Mouse (Mus musculus) erythroblast, adult 5-6 weeks (primary cell): Measurements from ENCODE around the gene Caprin1. TPM values are rescaled to one million over a fixed set of nuclear protein-coding genes. Genes with fewer than 3 reads are reported as not detected.

ENCODE experiments used
- ATAC-seq: replicated peaks from 2 replicates; pipeline ENCODE4 v1.8.0; 2016; ENCODE audit warnings: moderate number of reproducible peaks, mild to moderate bottlenecking, moderate TSS enrichment, inconsistent platforms; ENCODE audit not compliant: poor library complexity, low FRiP score, severe bottlenecking
- total RNA-seq, 2 experiments: library from RNA; stranded (forward) in 1 of 2; stranded (reverse) in 1 of 2; fragments of 150-400 nt in 1 of 2; fragments of 200-764, 138-1000 nt in 1 of 2; gene quantifications; 2 replicates each; pipeline versions ENCODE4 v1.2.3 to v1.2.4; 2015 to 2017; ENCODE audit warnings: low replicate concordance in 2 of 2

Caprin1 gene
- total RNA-seq, 2 experiments from 2014 or later: 103 to 109 TPM

GRCm38 (mm10) chr2:103743988-103744387 is 53.5 kb downstream of the Caprin1 start:
- peak; percentile 67; the same call in 1 of the 2 replicates for ATAC-seq

DNA sequence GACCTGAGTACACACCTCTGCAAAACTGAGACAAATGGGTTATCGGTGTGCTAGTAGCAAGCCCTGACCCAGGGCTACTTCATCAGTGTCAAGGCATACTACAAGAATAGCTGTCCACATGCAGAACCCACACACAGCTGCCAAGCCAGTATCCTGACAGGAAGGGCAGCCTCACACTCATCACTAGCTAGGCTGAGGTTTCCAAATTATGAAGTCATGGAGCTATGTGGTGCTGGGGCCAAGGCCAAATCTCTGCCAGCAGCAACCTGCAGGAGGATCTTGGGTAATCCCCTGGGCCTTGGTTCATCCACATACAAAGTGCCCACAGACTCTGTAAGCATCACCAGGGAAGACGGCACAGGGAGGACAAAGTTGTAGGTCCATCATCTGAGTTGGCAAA is 53.9 kb downstream of the Caprin1 start:
- ATAC-seq: no peak

DNA sequence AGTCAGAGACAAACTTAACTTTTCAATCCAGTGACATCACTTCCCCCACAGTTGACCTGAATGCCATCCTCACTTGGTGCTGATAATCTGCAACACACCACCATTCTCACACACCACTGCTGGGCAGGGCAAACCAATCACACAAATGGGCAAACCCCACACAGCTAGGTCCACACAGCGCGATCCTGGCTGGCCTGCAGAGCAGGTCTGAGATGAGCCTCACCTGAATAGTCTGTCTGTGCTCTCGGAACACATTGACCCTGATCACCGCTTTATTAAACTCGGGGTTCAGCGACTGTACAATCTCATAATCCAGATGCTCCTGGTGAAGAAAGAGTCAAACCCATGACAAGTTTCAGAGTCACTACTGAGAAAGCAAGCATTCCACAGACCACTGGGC is 54.6 kb downstream of the Caprin1 start:
- ATAC-seq: no peak

GRCm38 (mm10) chr2:103731423-103731822 is 66.0 kb downstream of the Caprin1 start:
- no peak for ATAC-seq

- no peak for ATAC-seq
Observed at GRCm38 (mm10) chr2:103730999-103731398, 66.5 kb downstream of the Caprin1 start.

DNA sequence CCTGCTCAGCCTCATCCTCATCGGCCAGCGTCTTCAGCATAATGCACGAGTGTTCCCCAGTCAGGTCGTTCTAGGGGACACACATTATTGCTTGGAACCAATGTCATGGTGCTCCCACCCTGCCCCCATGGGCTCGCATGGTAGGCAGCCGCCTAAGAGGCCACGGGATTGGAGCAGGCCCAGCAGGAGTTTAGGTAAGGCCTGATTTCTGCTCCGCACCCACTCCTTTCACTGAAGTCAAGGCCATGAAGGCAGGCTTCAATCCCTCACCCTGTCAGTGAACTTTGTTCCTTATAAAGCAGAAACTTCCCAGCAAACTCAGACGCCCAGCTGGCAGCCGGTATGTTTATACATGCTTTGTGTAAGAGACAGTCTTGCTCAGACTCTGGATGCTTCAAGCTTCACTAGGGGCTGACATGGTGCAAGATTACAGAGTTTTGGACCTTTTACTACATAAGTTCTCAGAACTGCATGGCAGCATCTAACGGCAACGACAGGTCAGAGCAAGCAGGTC is 69.4 kb downstream of the Caprin1 start:
- no peak for ATAC-seq

DNA sequence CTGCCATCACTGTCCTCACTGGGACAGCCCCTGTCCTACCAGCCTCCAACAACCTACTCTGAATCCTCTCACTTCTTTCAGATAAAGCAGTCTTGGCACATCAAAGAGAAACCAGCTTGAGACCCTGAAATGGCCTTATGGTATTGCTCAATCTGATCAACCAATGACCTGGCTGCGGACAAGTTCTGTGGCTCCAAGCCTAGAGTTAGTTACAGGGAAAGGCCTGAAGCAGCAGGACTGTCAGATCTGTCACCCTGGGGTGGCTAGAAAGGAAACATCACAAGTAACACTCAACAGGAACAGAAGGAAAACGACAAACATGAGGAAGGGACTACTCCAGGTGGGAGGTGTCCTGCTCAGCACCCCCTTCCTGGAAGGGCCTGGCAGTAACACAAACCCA is 72.9 kb downstream of the Caprin1 start:
- ATAC-seq: no peak

GRCm38 (mm10) chr2:103719292-103719646 is 78.2 kb downstream of the Caprin1 start:
- no peak for ATAC-seq

DNA sequence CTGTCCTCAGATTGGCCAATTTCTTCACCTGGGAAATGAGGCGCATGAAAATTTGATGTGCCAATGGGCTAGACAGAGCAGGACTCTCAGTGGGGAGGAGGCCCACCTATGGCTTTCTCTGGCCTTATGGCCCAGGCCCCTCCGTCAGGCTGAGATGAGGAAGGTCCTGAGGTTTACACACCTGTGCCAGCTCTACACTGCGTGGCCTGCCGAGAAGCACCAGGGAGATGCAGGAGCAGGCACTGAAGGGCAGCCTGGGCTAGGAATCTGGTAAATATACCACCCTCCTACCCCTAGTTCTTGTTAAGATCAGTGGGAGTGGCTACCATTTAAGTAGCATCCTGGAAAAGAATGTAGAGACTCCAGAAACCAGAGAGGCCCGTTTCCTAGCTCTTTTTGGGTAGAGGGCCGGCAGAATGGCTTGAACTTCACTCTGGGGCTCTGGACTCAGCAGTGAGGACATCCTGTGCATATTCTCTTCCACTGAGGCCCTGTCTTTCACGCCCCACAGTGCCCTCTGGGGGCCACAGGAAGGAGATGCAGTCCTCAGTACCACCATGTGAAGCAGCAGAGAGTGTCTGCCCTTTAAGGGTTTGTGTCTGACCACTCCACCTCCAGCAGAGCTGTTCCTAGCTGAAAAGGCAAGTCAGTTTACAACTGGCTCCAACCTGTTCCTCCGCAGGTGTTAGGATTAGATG is 78.7 kb downstream of the Caprin1 start:
- peak; percentile 71 for ATAC-seq

GRCm38 (mm10) chr2:103714412-103714811 is 83.0 kb downstream of the Caprin1 start:
- no peak for ATAC-seq

DNA sequence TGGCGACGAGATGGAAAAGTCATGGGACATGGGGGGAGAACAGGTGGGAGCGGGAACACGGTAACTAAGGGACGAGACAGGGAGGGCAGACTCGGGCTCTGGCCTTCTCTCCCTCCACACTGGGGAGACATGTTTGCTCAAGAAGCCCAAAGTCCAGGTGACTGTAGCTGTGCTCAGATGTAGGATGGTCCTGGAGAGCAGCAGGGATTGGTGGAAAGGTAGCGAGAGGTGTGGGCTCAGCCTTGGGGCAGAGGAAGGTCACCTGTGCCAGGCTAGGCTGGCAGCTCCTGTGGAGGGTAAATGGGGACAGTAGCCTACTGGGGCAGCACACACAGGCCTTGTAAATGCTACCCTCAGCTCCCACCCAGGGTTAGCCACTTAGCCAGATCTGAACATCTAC is 83.6 kb downstream of the Caprin1 start:
- no peak for ATAC-seq

Other genes starting within 250 kb of the Caprin1 start
- 0.38 TPM in 1 of 2 replicates, not detected in the other for gene Abtb2, start 231.3 kb downstream of the Caprin1 start, total RNA-seq (2015; ENCODE audit: low replicate concordance)
- 1.7 and 4.0 TPM in 2 replicates for gene Abtb2, start 231.3 kb downstream of the Caprin1 start, total RNA-seq (2017; ENCODE audit: low replicate concordance)
- gene Nat10, start 36.4 kb downstream of the Caprin1 start, total RNA-seq (2015; ENCODE audit: low replicate concordance): 9.6 and 10.2 TPM in 2 replicates
- 19.2 and 21.7 TPM in 2 replicates for gene Nat10, start 36.4 kb downstream of the Caprin1 start, total RNA-seq (2017; ENCODE audit: low replicate concordance)
- gene Lmo2, start 160.3 kb upstream of the Caprin1 start, total RNA-seq (2015; ENCODE audit: low replicate concordance): 827 TPM in 2 replicates
- gene Lmo2, start 160.3 kb upstream of the Caprin1 start, total RNA-seq (2017; ENCODE audit: low replicate concordance): 564 and 619 TPM in 2 replicates
- 97.2 and 111 TPM in 2 replicates for gene Fbxo3, start 230.1 kb upstream of the Caprin1 start, total RNA-seq (2015; ENCODE audit: low replicate concordance)
- gene Fbxo3, start 230.1 kb upstream of the Caprin1 start, total RNA-seq (2017; ENCODE audit: low replicate concordance): 115 and 124 TPM in 2 replicates
- 6.1 and 10.4 TPM in 2 replicates for gene 4931422A03Rik, start 230.7 kb upstream of the Caprin1 start, total RNA-seq (2015; ENCODE audit: low replicate concordance)
- gene 4931422A03Rik, start 230.7 kb upstream of the Caprin1 start, total RNA-seq (2017; ENCODE audit: low replicate concordance): not detected in 2 replicates